Mouse (Mus musculus) neural tube, embryonic 14.5 days (tissue): Measurements from ENCODE around the gene Add1. TPM values are rescaled to one million over a fixed set of nuclear protein-coding genes. Genes with fewer than 3 reads are reported as not detected.

ENCODE experiments used
- ATAC-seq: fragments of 200-750 bp; cut with Nextera tagmentation; 2 replicates; pipeline ENCODE4 v1.8.0; 2017; ENCODE audit warnings: low read depth, mild to moderate bottlenecking, moderate TSS enrichment, moderate library complexity
- H3K27ac ChIP-seq: fragments of 300-500 bp; sonication (generic); 2 replicates; pipeline ENCODE4 v1.5.1; 2014; ENCODE audit warnings: low read depth, mild to moderate bottlenecking, control low read depth, low read length, moderate library complexity, mixed read lengths
- H3K27me3 ChIP-seq: fragments of 300-500 bp; sonication (generic); 2 replicates; pipeline ENCODE4 v1.6.1; 2014; ENCODE audit warnings: low read length; ENCODE audit not compliant: control insufficient read depth, insufficient read depth
- H3K36me3 ChIP-seq: fragments of 300-500 bp; sonication (generic); 2 replicates; pipeline ENCODE4 v1.6.1; 2014; ENCODE audit warnings: low read length, mixed read lengths; ENCODE audit not compliant: control insufficient read depth, insufficient read depth
- H3K4me1 ChIP-seq: fragments of 300-500 bp; sonication (generic); 2 replicates; pipeline ENCODE4 v1.6.1; 2014; ENCODE audit warnings: low read length; ENCODE audit not compliant: control insufficient read depth, insufficient read depth
- H3K4me2 ChIP-seq: fragments of 300-500 bp; sonication (generic); 2 replicates; pipeline ENCODE4 v1.6.1; 2014; ENCODE audit warnings: mild to moderate bottlenecking, low read depth, low read length, control low read depth
- H3K4me3 ChIP-seq: fragments of 300-500 bp; sonication (generic); 2 replicates; pipeline ENCODE4 v1.5.1; 2014; ENCODE audit warnings: low read depth, low read length, control low read depth, mixed read lengths
- H3K9ac ChIP-seq: fragments of 300-500 bp; sonication (generic); replicated peaks from 2 replicates; pipeline ENCODE4 v1.6.1; 2014; ENCODE audit warnings: low read depth, mild to moderate bottlenecking, control low read depth, low read length, mixed read lengths
- H3K9me3 ChIP-seq: fragments of 300-500 bp; sonication (generic); 2 replicates; pipeline ENCODE4 v1.6.1; 2016; ENCODE audit warnings: low read length; ENCODE audit not compliant: control insufficient read depth
- WGBS: fragments of 180-500 bp; shearing (Covaris S2); extraction: QIAGEN DNeasy Blood & Tissue Kit; methylation state at CpG from one replicate; pipeline ENCODE4 v1.1.7; 2014; 5-methylcytosine and 5-hydroxymethylcytosine counted together
- polyA plus RNA-seq: library from polyadenylated mRNA; unstranded; fragments of >200 nt; fragmentation: Nextera tagmentation; extraction: Ambion mirVana; gene quantifications from 2 replicates; pipeline ENCODE4 v1.2.1, GENCODE M21; 2014

The Add1 gene
- polyA plus RNA-seq: 213 and 243 TPM in 2 replicates

DNA sequence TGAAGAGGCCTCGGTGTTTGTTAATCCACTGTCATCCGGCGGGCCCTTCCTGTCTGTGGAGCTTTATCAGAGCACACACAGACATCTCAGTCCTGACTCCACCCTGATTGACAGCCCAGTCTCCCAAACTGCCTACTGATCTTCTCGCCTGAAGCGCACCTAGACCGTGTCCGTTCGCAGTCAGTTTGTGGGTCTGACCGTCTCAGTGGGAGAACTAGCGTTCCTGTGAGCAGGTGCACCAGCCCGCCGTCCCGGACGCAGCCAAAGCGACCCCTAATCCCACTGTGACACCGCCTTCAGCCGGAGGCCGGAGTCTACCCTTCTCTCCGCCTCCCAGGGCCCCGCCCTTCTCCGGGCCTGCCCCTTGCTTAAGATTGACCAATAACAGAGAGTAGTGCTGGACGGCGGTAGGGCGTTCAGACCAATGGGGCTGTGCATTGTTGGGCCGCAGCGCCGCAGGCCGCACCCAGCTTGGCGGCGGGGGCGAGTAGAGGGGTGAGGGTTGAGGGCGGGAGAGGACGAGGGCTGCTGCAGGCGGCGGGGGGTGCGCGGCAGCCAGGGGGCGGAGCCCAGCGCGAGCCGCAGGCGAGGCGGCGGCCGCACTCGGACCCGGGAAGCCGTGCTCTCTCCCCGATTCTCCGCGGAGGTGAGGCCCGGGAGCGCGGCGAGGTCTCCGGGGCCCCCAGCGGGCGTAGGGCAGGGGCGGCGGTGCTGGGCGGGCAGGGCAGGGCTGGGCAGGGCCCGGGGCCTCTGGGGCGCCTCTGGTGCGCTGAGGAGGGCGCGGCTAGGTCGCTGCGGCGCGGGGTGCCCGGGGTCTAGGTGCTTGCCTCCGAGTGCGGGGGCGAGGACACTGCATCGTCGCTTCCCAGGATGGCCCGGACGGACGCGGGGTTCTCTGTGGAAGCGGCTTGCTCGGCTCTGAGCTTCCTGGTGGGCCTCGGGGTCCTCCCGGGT, at the start of gene Add1:
Add1 (plus strand) TSS at position 397 of the 954 bp plus-strand sequence.
- Histone ChIP-seq H3K4me3 (peak within 1 kb of the TSS; percentile 98), H3K27ac (peak within 1 kb of the TSS; percentile 93), H3K4me2 (peak within 1 kb of the TSS; percentile 66), H3K27me3 (no peaks in the 10 kb centered on the region), H3K9ac (peak within 1 kb of the TSS; percentile 97), H3K4me1 (peaks cover 9% of the 10 kb centered on the region), H3K9me3 (no peaks in the 10 kb centered on the region), H3K36me3 (no peaks in the 10 kb centered on the region)
- under 1% methylated on average over 64 of the region's 84 CpGs for WGBS
- ATAC-seq: peak; percentile 100

DNA sequence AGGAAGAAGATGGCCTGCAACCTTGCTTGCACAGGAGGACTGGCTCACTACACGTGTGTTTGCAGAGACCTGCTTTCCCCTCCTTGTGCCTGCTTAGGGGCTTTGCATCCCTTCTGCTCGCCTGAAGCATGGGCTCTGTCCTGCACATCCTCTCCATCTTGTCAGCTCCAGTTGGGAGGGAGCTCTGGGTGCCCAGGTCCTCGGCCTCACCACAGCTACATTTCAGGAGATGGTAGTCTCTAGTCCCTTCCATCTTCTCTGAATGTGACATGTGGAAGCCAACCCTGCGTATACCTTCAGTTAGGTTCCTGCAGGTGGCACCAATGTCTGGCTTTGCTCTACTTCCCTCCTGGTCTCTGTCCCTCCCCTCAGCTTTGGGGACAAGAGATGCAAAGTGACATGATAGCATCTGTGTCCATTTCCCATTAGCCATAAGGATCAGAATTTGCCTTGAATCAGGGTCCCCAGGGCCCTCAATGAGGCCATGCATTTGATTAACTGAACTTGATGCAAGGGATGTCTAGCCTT, 49.4 kb upstream of the Add1 start:
- H3K27ac ChIP-seq: no peak overlapping the region
- WGBS: 58% methylated on average over 4 of the region's 4 CpGs
- ATAC-seq: no peak

DNA sequence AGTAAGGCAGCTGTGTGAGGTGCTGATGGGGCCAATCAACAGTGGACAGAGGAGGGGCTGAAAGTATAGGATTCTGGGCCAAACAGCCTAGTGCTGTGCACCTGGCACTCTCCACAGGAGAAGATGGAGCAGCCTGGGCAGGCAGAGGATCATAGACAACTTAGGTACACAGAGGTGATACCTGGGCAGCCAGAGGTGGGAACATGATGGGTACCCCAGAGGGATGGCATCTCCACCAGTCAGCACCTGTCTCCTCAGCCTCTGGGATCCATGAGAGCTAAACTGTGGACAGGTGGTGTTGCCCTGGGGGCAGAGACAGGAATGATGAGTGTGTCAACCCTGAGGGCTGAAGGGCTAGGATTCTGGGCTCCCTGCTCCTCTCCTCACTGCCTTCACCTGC, 49.0 kb upstream of the Add1 start:
- Histone ChIP-seq H3K27ac (no peak overlapping the region), H3K4me1 (no peaks in the 10 kb centered on the region), H3K27me3 (no peaks in the 10 kb centered on the region), H3K36me3 (no peaks in the 10 kb centered on the region), H3K4me3 (no peak overlapping the region), H3K4me2 (no peak overlapping the region), H3K9ac (no peak overlapping the region), H3K9me3 (no peaks in the 10 kb centered on the region)
- ATAC-seq: no peak

More for the DNA sequence above, 49.4 kb upstream of the Add1 start:
- no peaks in the 10 kb centered on the region for H3K9me3 ChIP-seq
- no peak overlapping the region for H3K9ac ChIP-seq
- no peaks in the 10 kb centered on the region for H3K27me3 ChIP-seq
- no peaks in the 10 kb centered on the region for H3K4me1 ChIP-seq
- no peak overlapping the region for H3K4me3 ChIP-seq
- no peak overlapping the region for H3K4me2 ChIP-seq
- H3K36me3 ChIP-seq: no peaks in the 10 kb centered on the region

DNA sequence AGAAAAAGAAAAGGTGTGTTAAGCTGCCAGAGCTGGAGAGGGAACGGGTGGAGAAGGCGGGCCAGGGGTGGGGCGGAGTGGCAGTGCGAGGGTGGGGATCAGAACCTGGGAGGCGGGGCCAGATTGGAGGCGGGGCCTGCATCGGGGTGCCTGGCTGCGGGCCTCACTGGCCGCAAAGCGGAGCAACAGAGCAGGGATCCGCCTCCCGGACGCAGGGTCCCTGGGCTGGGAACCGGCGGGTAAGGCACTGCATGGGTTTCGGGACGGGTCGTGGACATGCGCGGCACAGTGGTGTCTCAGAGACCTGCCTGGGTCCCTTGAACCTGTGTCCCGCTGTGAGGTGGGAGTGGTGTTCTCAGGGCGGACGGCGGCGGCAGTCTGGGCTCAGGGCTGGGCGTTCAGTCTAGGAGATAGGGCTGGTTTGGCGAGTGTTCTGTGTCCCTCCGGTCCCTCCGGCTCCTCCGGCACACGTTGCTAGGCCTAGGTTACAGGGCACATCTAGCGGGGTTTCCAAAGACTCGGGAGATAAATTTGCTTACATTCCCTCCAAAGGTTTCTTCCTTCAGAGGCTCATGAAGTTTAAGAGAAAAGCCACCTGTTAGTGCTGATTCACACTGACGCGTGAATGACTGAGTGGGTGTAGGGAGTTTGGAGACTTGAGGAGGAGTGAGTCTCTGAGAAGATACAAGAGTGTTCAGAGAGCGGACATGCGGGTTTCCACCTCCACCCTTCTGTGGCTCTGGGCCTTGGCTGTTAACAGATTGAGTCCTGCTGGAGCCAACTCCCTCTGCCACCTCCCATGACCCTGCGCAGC, 47.6 kb upstream of the Add1 start, which contains the start of gene Sh3bp2:
Sh3bp2 (plus strand) TSS at position 176 of the 814 bp plus-strand sequence.
- H3K36me3 ChIP-seq: no peaks in the 10 kb centered on the region
- peak within 1 kb of the TSS; percentile 39 for H3K9ac ChIP-seq
- peak within 1 kb of the TSS; percentile 54 for H3K4me2 ChIP-seq
- no peaks in the 10 kb centered on the region for H3K4me1 ChIP-seq
- no peak within 1 kb of the TSS for H3K27ac ChIP-seq
- WGBS: 3% methylated on average over 38 of the region's 38 CpGs
- ATAC-seq: peak; percentile 91
- H3K4me3 ChIP-seq: peak within 1 kb of the TSS; percentile 27
- H3K9me3 ChIP-seq: no peaks in the 10 kb centered on the region
- no peaks in the 10 kb centered on the region for H3K27me3 ChIP-seq

DNA sequence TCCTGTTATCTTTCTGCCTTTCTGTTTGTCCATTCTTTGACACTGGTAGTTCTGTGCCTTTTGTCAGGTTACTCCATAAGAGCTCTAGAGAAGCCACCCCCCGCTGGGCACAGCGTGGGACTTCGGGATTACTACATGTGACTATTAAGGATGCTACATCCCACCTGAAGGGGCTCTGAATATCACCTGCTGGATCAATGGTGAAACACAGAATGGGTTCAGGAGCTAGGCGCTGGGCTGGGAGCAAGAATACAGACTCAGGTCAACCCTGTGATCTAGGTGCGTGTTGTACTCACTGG, 47.0 kb upstream of the Add1 start:
- Histone ChIP-seq H3K27ac (no peak overlapping the region), H3K27me3 (no peaks in the 10 kb centered on the region), H3K4me2 (no peak overlapping the region), H3K4me1 (no peaks in the 10 kb centered on the region), H3K9ac (no peak overlapping the region), H3K4me3 (no peak overlapping the region), H3K9me3 (no peaks in the 10 kb centered on the region), H3K36me3 (no peaks in the 10 kb centered on the region)
- ATAC-seq: no peak
- WGBS: 32% methylated on average over 5 of the region's 5 CpGs

DNA sequence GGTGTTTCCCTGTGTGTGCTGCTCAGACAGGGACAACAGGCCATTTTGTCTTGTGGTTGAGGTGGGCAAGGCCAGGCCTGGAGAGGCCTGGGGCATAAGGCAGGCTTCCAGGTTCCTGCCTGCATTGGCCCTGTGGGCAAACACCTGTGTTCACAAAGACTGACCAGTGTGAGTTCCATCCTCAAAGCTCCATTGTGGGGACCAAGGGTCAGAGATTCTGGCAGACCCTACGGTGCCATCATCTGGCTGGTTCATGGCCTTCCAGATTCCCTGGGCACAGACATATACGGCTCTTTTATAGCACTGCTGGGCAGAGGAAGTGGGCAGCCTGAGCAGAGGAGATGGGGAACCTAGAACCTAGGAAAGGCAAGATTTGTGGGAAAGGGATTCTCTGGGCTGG, 46.1 kb upstream of the Add1 start:
- 80% methylated on average over 2 of the region's 2 CpGs for WGBS
- no peak for ATAC-seq
- H3K9ac ChIP-seq: no peak overlapping the region
- H3K27ac ChIP-seq: no peak overlapping the region
- H3K36me3 ChIP-seq: no peaks in the 10 kb centered on the region
- H3K4me1 ChIP-seq: no peaks in the 10 kb centered on the region
- H3K4me3 ChIP-seq: no peak overlapping the region
- H3K9me3 ChIP-seq: no peaks in the 10 kb centered on the region
- H3K27me3 ChIP-seq: no peaks in the 10 kb centered on the region
- no peak overlapping the region for H3K4me2 ChIP-seq

DNA sequence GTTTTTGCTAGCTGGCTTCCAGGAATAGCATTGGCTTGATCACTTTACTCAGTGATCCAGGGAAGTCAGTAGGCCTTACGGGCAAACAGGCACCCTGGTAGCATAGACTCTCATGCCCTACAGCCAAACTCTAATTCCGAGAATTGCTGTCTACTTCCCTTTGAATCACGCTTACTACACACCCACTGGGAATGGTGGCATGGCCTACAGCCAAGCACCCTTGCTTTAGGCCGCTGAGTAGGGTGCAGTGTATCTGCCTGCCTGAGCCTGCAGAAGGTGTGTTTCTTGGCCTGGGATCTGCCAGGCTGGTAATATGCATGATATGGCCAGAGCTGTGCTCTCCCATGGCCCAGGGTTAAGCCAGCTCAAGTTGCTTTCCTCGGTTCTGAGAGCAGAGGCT, 44.7 kb upstream of the Add1 start:
- no peaks in the 10 kb centered on the region for H3K9me3 ChIP-seq

DNA sequence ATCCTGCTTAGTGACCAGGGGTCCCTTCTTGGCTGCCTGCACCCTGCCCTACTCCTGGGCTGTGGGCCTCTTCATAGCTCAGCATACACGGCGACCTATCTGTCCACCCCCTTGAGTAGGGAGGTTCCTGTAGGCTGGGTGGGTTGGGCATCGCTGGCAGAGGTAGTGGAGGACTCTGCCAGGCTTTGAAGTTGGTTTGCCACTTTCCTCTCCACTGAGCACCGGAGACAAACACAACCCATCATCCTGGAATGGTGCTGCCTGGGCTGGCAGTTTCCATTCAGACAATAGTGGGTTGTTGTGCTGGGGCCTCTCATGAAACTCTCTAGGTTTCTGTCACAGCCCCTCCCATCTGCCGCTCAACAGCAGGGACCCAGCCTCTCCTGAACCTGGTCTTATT, 43.3 kb upstream of the Add1 start:
- Histone ChIP-seq H3K9me3 (no peaks in the 10 kb centered on the region), H3K4me2 (no peak overlapping the region), H3K4me3 (no peak overlapping the region), H3K27me3 (no peaks in the 10 kb centered on the region), H3K27ac (no peak overlapping the region), H3K9ac (no peak overlapping the region), H3K36me3 (no peaks in the 10 kb centered on the region), H3K4me1 (no peaks in the 10 kb centered on the region)
- 74% methylated on average over 5 of the region's 5 CpGs for WGBS
- no peak for ATAC-seq

More for the DNA sequence above, 44.7 kb upstream of the Add1 start:
- H3K27me3 ChIP-seq: no peaks in the 10 kb centered on the region
- H3K36me3 ChIP-seq: no peaks in the 10 kb centered on the region
- no peak overlapping the region for H3K27ac ChIP-seq
- no peak overlapping the region for H3K4me2 ChIP-seq
- no peak for ATAC-seq
- WGBS: 88% methylated on average over 5 of the region's 5 CpGs
- no peak overlapping the region for H3K9ac ChIP-seq
- no peaks in the 10 kb centered on the region for H3K4me1 ChIP-seq
- H3K4me3 ChIP-seq: no peak overlapping the region

DNA sequence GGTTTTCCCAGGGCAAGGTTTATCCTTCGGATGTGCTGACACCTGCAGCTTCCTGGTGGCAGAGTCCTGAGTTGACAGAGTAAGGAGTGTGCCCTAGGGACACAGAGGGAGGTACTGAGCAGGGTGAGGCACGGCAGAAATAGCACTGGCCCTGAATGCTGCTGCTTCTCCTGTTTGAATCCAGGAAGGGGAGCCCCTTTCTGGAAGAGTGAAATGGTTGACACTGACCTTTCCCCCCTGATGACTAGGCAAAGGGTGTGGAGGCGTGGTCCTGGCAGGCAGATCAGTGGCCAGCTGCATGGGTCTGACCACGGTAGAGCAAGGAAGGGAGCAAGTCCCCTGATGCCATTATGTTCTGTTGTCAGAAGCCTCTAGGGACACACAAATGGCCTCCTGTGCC, 42.8 kb upstream of the Add1 start:
- H3K27me3 ChIP-seq: no peaks in the 10 kb centered on the region
- no peak for ATAC-seq
- no peaks in the 10 kb centered on the region for H3K9me3 ChIP-seq
- H3K27ac ChIP-seq: no peak overlapping the region
- H3K4me3 ChIP-seq: no peak overlapping the region
- H3K36me3 ChIP-seq: no peaks in the 10 kb centered on the region
- no peaks in the 10 kb centered on the region for H3K4me1 ChIP-seq
- no peak overlapping the region for H3K4me2 ChIP-seq
- no peak overlapping the region for H3K9ac ChIP-seq
- 50% methylated on average over 4 of the region's 4 CpGs for WGBS
